Mouse (Mus musculus): ENCODE measurements at regions not wholly inside any gene's neighbourhood (a gene's known extent, or its start where the extent isn't known, plus 50 kb on each side); places are given as distances from the start of the nearest gene placed in this dataset.

DNA sequence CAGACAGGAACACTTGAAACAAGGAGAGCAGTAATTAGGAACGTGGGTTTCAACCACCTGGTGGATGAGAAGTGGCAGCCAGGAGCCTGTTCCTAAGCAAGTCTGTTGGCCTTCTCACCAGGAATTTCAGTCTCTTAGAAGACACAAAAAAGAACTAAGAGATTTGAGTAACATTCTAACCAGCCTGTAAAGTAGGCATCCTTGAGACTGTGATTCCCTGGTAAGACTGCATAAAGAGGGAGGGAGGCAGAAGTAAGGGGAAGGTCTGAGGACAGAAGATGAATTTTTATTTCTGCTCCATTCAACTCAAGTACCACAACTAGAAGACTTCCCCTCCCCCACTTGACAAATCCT lies 184.0 kb downstream of the Nova1 start:
- TF ChIP-seq CTCF (IDR thresholded peaks at IDR 0.05; ENCODE audit: insufficient read depth, low read depth, low read length) (no peak), POLR2A (IDR thresholded peaks at IDR 0.05; ENCODE audit: insufficient read depth, low read depth, low read length) (no peak)
